ENCODE assay signal across 27 mouse cellular contexts in genomic region chr13:37877241-37877640, GRCm38 (mm10).
DNase-seq lines count a peak whose midpoint lies in the region; ATAC-seq and TF ChIP-seq lines count a peak whose summit lies in the region.
"Had no signal": no experiment of that assay in that cellular context is flagged by ENCODE, and none has a peak within 500 bp of the region (broad histone marks: within the 10 kb centered on the region; RNA-seq: fewer than 3 reads in every experiment).

No protein-coding gene starts in this region.

- no peaks in the 10 kb centered on the region for H3K36me3 ChIP-seq in kidney, embryonic 14.5 days (ENCODE audit: control insufficient read depth, insufficient read depth, low read length)
- H3K36me3 ChIP-seq in liver, embryonic 11.5 days (ENCODE audit: control insufficient read depth, insufficient read depth, low read length): no peaks in the 10 kb centered on the region
- H3K36me3 ChIP-seq in liver, postnatal 0 days (replicated peaks; ENCODE audit: insufficient read depth, low read length): no peaks in the 10 kb centered on the region
- H3K36me3 ChIP-seq: forebrain, embryonic 10.5 days; heart, embryonic 15.5 days; hindbrain, embryonic 15.5 days; limb, embryonic 13.5 days; lung, embryonic 15.5 days; neural tube, embryonic 13.5 days had no signal

- TF ChIP-seq CTCF in gastrocnemius, adult 2 months (IDR thresholded peaks at IDR 0.05): no peak
- TF ChIP-seq CTCF in liver, postnatal 0 days (IDR thresholded peaks at IDR 0.05; ENCODE audit: low read depth): no peak

- H3K9ac ChIP-seq in kidney, embryonic 14.5 days (ENCODE audit: low read depth, low read length): no peak overlapping the region
- H3K9ac ChIP-seq in liver, embryonic 11.5 days (ENCODE audit: low read depth, low read length): peak overlapping the region; percentile 23; the same call in 1 of the 2 replicates
- no peak overlapping the region for H3K9ac ChIP-seq in liver, postnatal 0 days (replicated peaks)
- H3K9ac ChIP-seq: forebrain, postnatal 0 days; heart, embryonic 15.5 days; hindbrain, embryonic 15.5 days; limb, embryonic 13.5 days; lung, embryonic 15.5 days; neural tube, embryonic 13.5 days had no signal

- intact Hi-C loops in gastrocnemius, adult 2 months (cut with DNase I): no loop called here
- intact Hi-C loops in heart, postnatal 36 days (cut with DNase I): no loop called here

- TF ChIP-seq EP300 in liver, postnatal 0 days (IDR thresholded peaks at IDR 0.05; ENCODE audit: low read depth): no peak; the same call in 1 of the 2 replicates

- no peak overlapping the region for H3K4me2 ChIP-seq in kidney, embryonic 14.5 days (replicated peaks; ENCODE audit: low read depth, low read length)
- H3K4me2 ChIP-seq in liver, embryonic 11.5 days: no peak overlapping the region
- no peak overlapping the region for H3K4me2 ChIP-seq in liver, postnatal 0 days (ENCODE audit: low read depth, low read length)
- H3K4me2 ChIP-seq: heart, embryonic 15.5 days; hindbrain, embryonic 15.5 days; limb, embryonic 13.5 days; lung, embryonic 15.5 days; neural tube, embryonic 13.5 days had no signal

- H3K4me1 ChIP-seq in kidney, embryonic 14.5 days (ENCODE audit: control insufficient read depth, insufficient read depth, low read length): peaks cover 42% of the 10 kb centered on the region
- peaks cover 91% of the 10 kb centered on the region for H3K4me1 ChIP-seq in liver, embryonic 11.5 days (replicated peaks; ENCODE audit: control insufficient read depth, insufficient read depth, low read length)
- peaks cover 91% of the 10 kb centered on the region for H3K4me1 ChIP-seq in liver, postnatal 0 days (ENCODE audit: insufficient read depth)

- peak overlapping the region; percentile 31; the same call in 1 of the 2 replicates for H3K27ac ChIP-seq in gastrocnemius, adult 2 months
- H3K27ac ChIP-seq in kidney, embryonic 14.5 days (ENCODE audit: low read depth, low read length): no peak overlapping the region
- H3K27ac ChIP-seq in liver, embryonic 11.5 days (ENCODE audit: low read depth, low read length): peak overlapping the region; percentile 72
- H3K27ac ChIP-seq in liver, postnatal 0 days (ENCODE audit: low read depth): peak overlapping the region; percentile 75
- H3K27ac ChIP-seq: heart, adult 2 months; heart, embryonic 15.5 days; hindbrain, embryonic 15.5 days; limb, embryonic 13.5 days; lung, embryonic 15.5 days; neural tube, embryonic 13.5 days had no signal

- ATAC-seq in kidney, embryonic 14.5 days (ENCODE audit: low FRiP score, low TSS enrichment): no peak
- ATAC-seq in liver, embryonic 11.5 days (replicated peaks; ENCODE audit: low FRiP score): no peak
- peak; percentile 55 for ATAC-seq in liver, postnatal 0 days
- ATAC-seq: forebrain, postnatal 0 days; midbrain, embryonic 16.5 days; Patski had no signal

- no peak for DNase-seq in gastrocnemius, adult 2 months
- no peak for DNase-seq in gastrocnemius, postnatal 25 days
- peak; percentile 70 to 71 for DNase-seq in kidney, postnatal 36 days
- no peak for DNase-seq in liver, embryonic 11.5 days (ENCODE audit: low spot score)
- DNase-seq in liver, postnatal 0 days: peak; percentile 48
- DNase-seq in heart, postnatal 36 days: no peak
- DNase-seq: adrenal gland, adult 8-10 months; cerebellum, adult 11-12 months; cerebellum, postnatal 10 days; forebrain, postnatal 0 days; gastrocnemius, postnatal 36 days; heart, adult 2 months; heart, postnatal 4 days; lung, postnatal 4 days; retina, postnatal 1 day; right cerebral cortex, postnatal 4 days; thymus, postnatal 25 days had no signal

- H3K27me3 ChIP-seq in kidney, embryonic 14.5 days (ENCODE audit: control insufficient read depth, insufficient read depth, low read length): no peaks in the 10 kb centered on the region
- no peaks in the 10 kb centered on the region for H3K27me3 ChIP-seq in liver, embryonic 11.5 days (replicated peaks; ENCODE audit: control insufficient read depth, insufficient read depth, low read length)
- no peaks in the 10 kb centered on the region for H3K27me3 ChIP-seq in liver, postnatal 0 days (ENCODE audit: insufficient read depth, low read length)
- H3K27me3 ChIP-seq: heart, embryonic 15.5 days; hindbrain, embryonic 15.5 days; limb, embryonic 13.5 days; lung, embryonic 15.5 days; neural tube, embryonic 13.5 days; Patski had no signal

- H3K9me3 ChIP-seq in kidney, embryonic 14.5 days (ENCODE audit: control insufficient read depth, low read length): no peaks in the 10 kb centered on the region
- H3K9me3 ChIP-seq in liver, embryonic 11.5 days (ENCODE audit: control insufficient read depth, low read length): no peaks in the 10 kb centered on the region
- H3K9me3 ChIP-seq in liver, postnatal 0 days (ENCODE audit: low read length): no peaks in the 10 kb centered on the region
- H3K9me3 ChIP-seq: forebrain, embryonic 10.5 days; heart, embryonic 15.5 days; hindbrain, embryonic 15.5 days; limb, embryonic 13.5 days; lung, embryonic 15.5 days; neural tube, embryonic 13.5 days had no signal

- WGBS in kidney, embryonic 14.5 days: 81% methylated on average over 3 of the region's 3 CpGs
- WGBS in liver, embryonic 11.5 days: 81% methylated on average over 3 of the region's 3 CpGs
- 70% methylated on average over 3 of the region's 3 CpGs for WGBS in liver, postnatal 0 days (ENCODE audit: insufficient replicate concordance)

- no peak overlapping the region for H3K4me3 ChIP-seq in gastrocnemius, adult 2 months
- H3K4me3 ChIP-seq in kidney, embryonic 14.5 days (ENCODE audit: low read length): no peak overlapping the region
- H3K4me3 ChIP-seq in liver, embryonic 11.5 days (ENCODE audit: low read depth, low read length): no peak overlapping the region
- no peak overlapping the region for H3K4me3 ChIP-seq in liver, postnatal 0 days (ENCODE audit: low read depth, low read length)
- H3K4me3 ChIP-seq: forebrain, embryonic 10.5 days; heart, adult 2 months; heart, embryonic 15.5 days; hindbrain, embryonic 15.5 days; limb, embryonic 13.5 days; lung, embryonic 15.5 days; myocyte; neural tube, embryonic 13.5 days had no signal

Comparison
In these comparisons a context has a peak if more than half of its experiments do, and no peak if none do; other contexts are left out.
1. DNase-seq: peak in kidney, postnatal 36 days (2 of 2) and liver, postnatal 0 days (single experiment); none in gastrocnemius, adult 2 months (single experiment), gastrocnemius, postnatal 25 days (single experiment), liver, embryonic 11.5 days (single experiment) and heart, postnatal 36 days (0 of 2).